23 mouse cellular contexts compared by ENCODE assay signal in genomic region chr3:95707497-95707896, GRCm38 (mm10). TPM values are rescaled to one million over a fixed set of nuclear protein-coding genes. Genes with fewer than 3 reads are reported as not detected.
A peak's percentile ranks its signal among the peaks of the same experiment; 100 is the strongest.
DNase-seq lines count a peak whose midpoint lies in the region; ATAC-seq and TF ChIP-seq lines count a peak whose summit lies in the region.
"Had no signal": no experiment of that assay in that cellular context is flagged by ENCODE, and none has a peak within 500 bp of the region (broad histone marks: within the 10 kb centered on the region; RNA-seq: fewer than 3 reads in every experiment).

No protein-coding gene starts in this region.

- WGBS in liver, postnatal 0 days (ENCODE audit: insufficient replicate concordance), result 55% methylated on average over 7 of the region's 7 CpGs
- WGBS in forebrain, embryonic 16.5 days, result 96% methylated on average over 7 of the region's 7 CpGs
- 65% methylated on average over 7 of the region's 7 CpGs for WGBS in kidney, embryonic 16.5 days

- no peak overlapping the region for H3K4me3 ChIP-seq in liver, postnatal 0 days (ENCODE audit: low read depth, low read length)
- no peak overlapping the region for H3K4me3 ChIP-seq in forebrain, embryonic 16.5 days (replicated peaks; ENCODE audit: low read length)
- no peak overlapping the region for H3K4me3 ChIP-seq in kidney, embryonic 16.5 days (ENCODE audit: low read length)
- H3K4me3 ChIP-seq: embryonic facial prominence, embryonic 13.5 days; heart, embryonic 12.5 days; intestine, embryonic 15.5 days; limb, embryonic 10.5 days; midbrain, embryonic 15.5 days; neural tube, embryonic 15.5 days had no signal

- no peak overlapping the region for H3K27ac ChIP-seq in liver, postnatal 0 days (ENCODE audit: low read depth)
- no peak overlapping the region for H3K27ac ChIP-seq in forebrain, embryonic 16.5 days (ENCODE audit: low read length)
- H3K27ac ChIP-seq in kidney, embryonic 16.5 days (ENCODE audit: low read length), result no peak overlapping the region
- H3K27ac ChIP-seq: embryonic facial prominence, embryonic 13.5 days; intestine, embryonic 15.5 days; limb, embryonic 10.5 days; liver, embryonic 14.5 days; midbrain, embryonic 15.5 days; neural tube, embryonic 15.5 days had no signal

- ATAC-seq in liver, postnatal 0 days, result 0 out of 2 replicates have a peak, but pooled peaks have one; percentile 31
- ATAC-seq in activated CD4-positive, CD25-positive, alpha-beta regulatory T cell, adult 4 months, result peak; percentile 74
- peak; percentile 75 for ATAC-seq in megakaryocyte, adult 5-6 weeks (ENCODE audit: poor library complexity, severe bottlenecking)
- ATAC-seq in forebrain, embryonic 16.5 days, result no peak
- no peak for ATAC-seq in kidney, embryonic 16.5 days (ENCODE audit: low FRiP score, low TSS enrichment)
- ATAC-seq: intestine, embryonic 15.5 days; midbrain, embryonic 15.5 days; Patski had no signal

- TF ChIP-seq CTCF in liver, postnatal 0 days (IDR thresholded peaks at IDR 0.05; ENCODE audit: low read depth), result no peak

- H3K36me3 ChIP-seq in liver, postnatal 0 days (replicated peaks; ENCODE audit: insufficient read depth, low read length), result no peaks in the 10 kb centered on the region
- no peaks in the 10 kb centered on the region for H3K36me3 ChIP-seq in forebrain, embryonic 16.5 days (ENCODE audit: control insufficient read depth, insufficient read depth)
- no peaks in the 10 kb centered on the region for H3K36me3 ChIP-seq in kidney, embryonic 16.5 days (ENCODE audit: insufficient read depth, low read length)
- H3K36me3 ChIP-seq: embryonic facial prominence, embryonic 13.5 days; heart, embryonic 12.5 days; intestine, embryonic 15.5 days; limb, embryonic 10.5 days; midbrain, embryonic 15.5 days; neural tube, embryonic 15.5 days had no signal

- DNase-seq in liver, postnatal 0 days, result no peak
- no peak for DNase-seq in liver
- DNase-seq in thymus, postnatal 14 days, result peak; percentile 42
- DNase-seq in retina, postnatal 1 day, result no peak
- DNase-seq: adrenal gland, postnatal 14 days; cerebellum, postnatal 36 days; heart, postnatal 4 days; kidney, postnatal 4 days; layer of hippocampus, postnatal 36 days; lung, postnatal 36 days; right cerebral cortex, adult 18-20 months had no signal

- no peaks in the 10 kb centered on the region for H3K27me3 ChIP-seq in liver, postnatal 0 days (ENCODE audit: insufficient read depth, low read length)
- no peaks in the 10 kb centered on the region for H3K27me3 ChIP-seq in forebrain, embryonic 16.5 days (replicated peaks; ENCODE audit: control insufficient read depth, insufficient read depth, low read length)
- H3K27me3 ChIP-seq in kidney, embryonic 16.5 days (ENCODE audit: insufficient read depth, low read length), result no peaks in the 10 kb centered on the region
- H3K27me3 ChIP-seq: embryonic facial prominence, embryonic 13.5 days; heart, embryonic 12.5 days; intestine, embryonic 15.5 days; midbrain, embryonic 15.5 days; neural tube, embryonic 15.5 days; Patski had no signal

- TF ChIP-seq EP300 in liver, postnatal 0 days (IDR thresholded peaks at IDR 0.05; ENCODE audit: low read depth), result no peak

- no peak overlapping the region for H3K9ac ChIP-seq in liver, postnatal 0 days (replicated peaks)
- H3K9ac ChIP-seq in forebrain, embryonic 16.5 days (replicated peaks; ENCODE audit: low read depth, low read length), result no peak overlapping the region
- H3K9ac ChIP-seq in kidney, embryonic 16.5 days (replicated peaks; ENCODE audit: low read length), result no peak overlapping the region
- H3K9ac ChIP-seq: embryonic facial prominence, embryonic 13.5 days; heart, embryonic 12.5 days; intestine, embryonic 15.5 days; liver, embryonic 14.5 days; midbrain, embryonic 15.5 days; neural tube, embryonic 15.5 days had no signal

- H3K4me1 ChIP-seq in liver, postnatal 0 days (ENCODE audit: insufficient read depth), result peaks cover 2% of the 10 kb centered on the region; the same call in 1 of the 2 replicates
- no peaks in the 10 kb centered on the region for H3K4me1 ChIP-seq in forebrain, embryonic 16.5 days (replicated peaks; ENCODE audit: control insufficient read depth, insufficient read depth, low read length)
- 0 out of 2 replicates have a peak, but pooled peaks cover 2% of the 10 kb centered on the region for H3K4me1 ChIP-seq in kidney, embryonic 16.5 days (ENCODE audit: insufficient read depth, low read length)
- H3K4me1 ChIP-seq: embryonic facial prominence, embryonic 13.5 days; limb, embryonic 10.5 days; midbrain, embryonic 15.5 days; neural tube, embryonic 15.5 days had no signal

- H3K4me2 ChIP-seq in liver, postnatal 0 days (ENCODE audit: low read depth, low read length), result no peak overlapping the region
- H3K4me2 ChIP-seq in forebrain, embryonic 16.5 days (ENCODE audit: low read length), result no peak overlapping the region
- H3K4me2 ChIP-seq in kidney, embryonic 16.5 days (replicated peaks; ENCODE audit: low read depth, low read length), result no peak overlapping the region
- H3K4me2 ChIP-seq: embryonic facial prominence, embryonic 13.5 days; heart, embryonic 12.5 days; intestine, embryonic 15.5 days; midbrain, embryonic 15.5 days; neural tube, embryonic 15.5 days had no signal

- H3K9me3 ChIP-seq in liver, postnatal 0 days (ENCODE audit: low read length), result no peaks in the 10 kb centered on the region
- H3K9me3 ChIP-seq in forebrain, embryonic 16.5 days (ENCODE audit: control insufficient read depth, low read length), result no peaks in the 10 kb centered on the region
- H3K9me3 ChIP-seq in kidney, embryonic 16.5 days (ENCODE audit: low read length), result no peaks in the 10 kb centered on the region
- H3K9me3 ChIP-seq: embryonic facial prominence, embryonic 13.5 days; heart, embryonic 12.5 days; intestine, embryonic 15.5 days; limb, embryonic 10.5 days; midbrain, embryonic 15.5 days; neural tube, embryonic 15.5 days had no signal

RNA-seq across cellular contexts. Expression of gene Adamtsl4, which starts 19.8 kb away (rescaled TPM):
- 2.5 and 2.6 TPM in 2 replicates for polyA plus RNA-seq in liver, postnatal 0 days (2015; fragmentation: Nextera tagmentation; extraction: Ambion mirVana)
- 1 to 10 TPM; 3.2 to 3.5 TPM for polyA plus RNA-seq in activated CD4-positive, CD25-positive, alpha-beta regulatory T cell, adult 4 months (2017; shearing (Covaris generic))
- total RNA-seq in megakaryocyte, adult 5-6 weeks (2015), result 0.85 and 1.3 TPM in 2 replicates
- total RNA-seq in megakaryocyte, adult 5-6 weeks (2017), result 0.59 and 0.77 TPM in 2 replicates
- polyA plus RNA-seq in forebrain, embryonic 16.5 days (2015; fragmentation: Nextera tagmentation; extraction: Ambion mirVana), result 0.48 and 1.2 TPM in 2 replicates
- polyA plus RNA-seq in kidney, embryonic 16.5 days (2015; fragmentation: Nextera tagmentation; extraction: Ambion mirVana), result 3.8 and 3.9 TPM in 2 replicates

RNA-seq across cellular contexts. Expression of gene Ecm1, which starts 31.9 kb away (rescaled TPM):
- polyA plus RNA-seq in liver, postnatal 0 days (2015; fragmentation: Nextera tagmentation; extraction: Ambion mirVana), result 81.2 and 90.1 TPM in 2 replicates
- 100 to 1,000 TPM; 115 to 149 TPM for polyA plus RNA-seq in activated CD4-positive, CD25-positive, alpha-beta regulatory T cell, adult 4 months (2017; shearing (Covaris generic))
- 3.6 and 7.3 TPM in 2 replicates for total RNA-seq in megakaryocyte, adult 5-6 weeks (2015)
- 1.0 and 1.9 TPM in 2 replicates for total RNA-seq in megakaryocyte, adult 5-6 weeks (2017)
- polyA plus RNA-seq in forebrain, embryonic 16.5 days (2015; fragmentation: Nextera tagmentation; extraction: Ambion mirVana), result 7.9 and 11.0 TPM in 2 replicates
- 174 and 208 TPM in 2 replicates for polyA plus RNA-seq in kidney, embryonic 16.5 days (2015; fragmentation: Nextera tagmentation; extraction: Ambion mirVana)

RNA-seq across cellular contexts. Expression of gene Mcl1, which starts 48.9 kb away (rescaled TPM):
- 36.2 and 38.2 TPM in 2 replicates for polyA plus RNA-seq in liver, postnatal 0 days (2015; fragmentation: Nextera tagmentation; extraction: Ambion mirVana)
- polyA plus RNA-seq in activated CD4-positive, CD25-positive, alpha-beta regulatory T cell, adult 4 months (2017; shearing (Covaris generic)), result 10 to 100 TPM; 62.9 to 76.7 TPM
- 440 and 463 TPM in 2 replicates for total RNA-seq in megakaryocyte, adult 5-6 weeks (2015)
- total RNA-seq in megakaryocyte, adult 5-6 weeks (2017), result 327 and 343 TPM in 2 replicates
- polyA plus RNA-seq in forebrain, embryonic 16.5 days (2015; fragmentation: Nextera tagmentation; extraction: Ambion mirVana), result 43.4 and 48.3 TPM in 2 replicates
- polyA plus RNA-seq in kidney, embryonic 16.5 days (2015; fragmentation: Nextera tagmentation; extraction: Ambion mirVana), result 23.7 and 38.1 TPM in 2 replicates

RNA-seq across cellular contexts. Expression of gene Tars2, which starts 52.5 kb away (rescaled TPM):
- polyA plus RNA-seq in liver, postnatal 0 days (2015; fragmentation: Nextera tagmentation; extraction: Ambion mirVana), result 16.4 and 21.0 TPM in 2 replicates
- polyA plus RNA-seq in activated CD4-positive, CD25-positive, alpha-beta regulatory T cell, adult 4 months (2017; shearing (Covaris generic)), result 10 to 100 TPM; 67.4 to 73.6 TPM
- total RNA-seq in megakaryocyte, adult 5-6 weeks (2015), result 10.2 and 10.7 TPM in 2 replicates
- 14.4 and 15.0 TPM in 2 replicates for total RNA-seq in megakaryocyte, adult 5-6 weeks (2017)
- 49.5 and 53.0 TPM in 2 replicates for polyA plus RNA-seq in forebrain, embryonic 16.5 days (2015; fragmentation: Nextera tagmentation; extraction: Ambion mirVana)
- 53.2 and 55.9 TPM in 2 replicates for polyA plus RNA-seq in kidney, embryonic 16.5 days (2015; fragmentation: Nextera tagmentation; extraction: Ambion mirVana)

Comparison
In these comparisons a context has a peak if more than half of its experiments do, and no peak if none do; other contexts are left out.
1. ATAC-seq: peak in liver, postnatal 0 days (single experiment), activated CD4-positive, CD25-positive, alpha-beta regulatory T cell, adult 4 months (single experiment) and megakaryocyte, adult 5-6 weeks (single experiment); none in forebrain, embryonic 16.5 days (single experiment) and kidney, embryonic 16.5 days (single experiment).